16 mouse cellular contexts compared by ENCODE assay signal in genomic region chr11:61222007-61222406, GRCm38 (mm10).
"Had no signal": no experiment of that assay in that cellular context is flagged by ENCODE, and none has a peak within 500 bp of the region (broad histone marks: within the 10 kb centered on the region; RNA-seq: fewer than 3 reads in every experiment).

No protein-coding gene starts in this region.

- H3K27ac ChIP-seq: neural tube, embryonic 13.5 days; neural tube, embryonic 15.5 days; stomach, embryonic 15.5 days; stomach, postnatal 0 days had no signal

- DNase-seq: retina, postnatal 1 day; right cerebral cortex, adult 18-20 months; right cerebral cortex, postnatal 14 days; right cerebral cortex, postnatal 25 days; right cerebral cortex, postnatal 4 days; spleen, adult 18-20 months; thymus, adult 18-20 months; thymus, adult 2 months; thymus, postnatal 14 days; thymus, postnatal 25 days; thymus, postnatal 36 days; thymus, postnatal 4 days had no signal

- H3K4me3 ChIP-seq: neural tube, embryonic 13.5 days; neural tube, embryonic 15.5 days; stomach, embryonic 15.5 days had no signal
